Mouse (Mus musculus) urinary bladder, postnatal 36 days (tissue): Measurements from ENCODE around the gene Rbm17.

ENCODE experiments used
- DNase-seq, 2 experiments: peaks; one replicate each; pipeline ENCODE4 v3.0.0; 2022; ENCODE audit warnings: low spot score in 2 of 2, mixed read lengths in 1 of 2

The Rbm17 gene

DNA sequence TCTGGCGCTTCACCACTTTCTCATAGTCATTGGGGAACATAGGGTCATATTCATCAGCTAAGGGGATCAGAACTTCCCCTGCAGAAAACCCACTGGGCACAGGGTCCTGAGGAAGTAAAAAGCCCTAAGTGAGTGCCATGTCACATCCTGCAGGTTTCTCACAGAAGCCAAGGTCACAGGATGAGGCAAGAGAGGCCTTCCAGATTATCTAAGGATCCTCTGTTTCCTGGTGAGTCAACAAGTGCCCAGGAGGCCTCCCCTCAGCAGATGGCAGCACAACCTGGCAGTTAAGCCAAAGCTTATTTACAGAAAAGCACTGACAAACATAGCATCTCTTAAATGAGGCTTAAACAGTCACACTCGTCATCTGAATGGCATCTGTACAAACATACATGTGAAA, 7.3 kb downstream of the Rbm17 start:
- DNase-seq: no peak

DNA sequence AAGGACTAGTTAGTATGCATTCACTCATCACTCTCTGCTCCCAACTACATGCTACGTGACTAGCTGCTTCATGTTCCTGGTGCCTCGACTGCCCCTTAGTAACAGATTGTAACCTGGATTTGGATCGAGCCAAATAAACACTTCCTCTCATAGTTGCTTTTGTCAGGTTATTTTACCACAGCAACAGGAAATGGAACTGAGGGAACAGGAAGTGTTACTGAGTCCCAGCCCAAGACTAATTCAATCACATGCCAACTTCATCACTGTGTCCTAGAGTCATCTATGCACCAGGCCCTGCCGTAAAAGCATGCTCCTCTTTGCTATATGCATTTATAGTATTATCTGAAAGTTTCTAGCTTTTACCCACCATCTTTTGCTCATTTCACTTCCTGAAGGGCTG, 16.0 kb downstream of the Rbm17 start:
- no peak for DNase-seq

DNA sequence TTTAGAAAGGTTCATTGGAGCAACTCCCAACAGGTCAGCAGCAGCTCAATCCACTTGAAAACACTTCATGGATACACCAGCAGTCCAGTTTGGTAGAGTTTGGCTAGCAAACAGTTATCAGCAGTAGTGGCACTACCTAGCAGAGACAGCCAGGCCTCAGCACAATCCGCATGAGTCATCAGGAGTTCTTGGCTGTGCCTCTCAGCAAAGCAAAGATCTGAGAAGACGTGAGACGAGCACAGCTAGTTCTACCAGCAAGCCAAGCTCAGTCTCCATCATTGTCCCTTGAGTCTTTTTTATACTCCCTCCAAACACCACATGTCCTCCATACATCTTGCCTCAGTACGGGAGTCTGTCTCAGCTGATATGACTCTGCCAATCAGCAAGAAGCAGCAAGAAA, 24.6 kb downstream of the Rbm17 start:
- no peak for DNase-seq

DNA sequence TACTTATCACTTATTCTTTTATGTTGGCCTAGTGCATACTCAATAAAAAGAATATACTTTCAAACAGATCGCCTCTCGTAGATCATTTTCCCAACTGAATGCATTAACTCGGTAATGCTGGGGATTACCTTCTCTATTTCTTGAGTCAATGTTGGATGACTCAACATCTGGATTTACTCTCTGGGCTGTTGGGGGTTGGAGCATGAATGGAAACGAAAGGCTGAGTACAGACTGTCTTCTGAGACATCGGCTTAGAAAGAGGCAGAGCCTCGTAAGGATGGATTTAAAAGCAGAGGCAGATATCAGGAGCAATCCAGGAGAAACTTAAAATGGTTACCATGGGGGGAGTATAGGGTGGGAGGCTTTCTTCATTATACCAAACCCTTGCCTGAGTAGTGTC, 25.8 kb downstream of the Rbm17 start:
- no peak for DNase-seq

DNA sequence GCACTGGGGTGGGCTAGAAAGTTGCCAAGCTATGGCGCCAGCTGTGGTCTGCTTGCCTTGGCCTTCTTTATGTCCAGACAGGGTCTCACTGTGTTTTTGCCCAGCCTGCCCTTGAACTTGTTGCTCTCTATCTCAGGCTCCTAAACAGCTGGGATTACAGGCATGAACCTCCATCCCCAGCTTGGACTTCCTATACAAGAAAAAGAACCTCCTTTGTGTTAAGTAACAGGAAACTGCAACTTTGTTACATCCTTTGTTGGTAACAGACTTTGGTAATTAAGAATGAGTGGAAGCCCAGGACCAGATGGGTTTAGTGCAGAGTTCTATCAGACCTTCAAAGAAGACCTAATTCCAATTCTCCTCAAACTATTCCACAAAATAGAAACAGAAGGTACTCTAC, 30.3 kb downstream of the Rbm17 start:
- no peak for DNase-seq

DNA sequence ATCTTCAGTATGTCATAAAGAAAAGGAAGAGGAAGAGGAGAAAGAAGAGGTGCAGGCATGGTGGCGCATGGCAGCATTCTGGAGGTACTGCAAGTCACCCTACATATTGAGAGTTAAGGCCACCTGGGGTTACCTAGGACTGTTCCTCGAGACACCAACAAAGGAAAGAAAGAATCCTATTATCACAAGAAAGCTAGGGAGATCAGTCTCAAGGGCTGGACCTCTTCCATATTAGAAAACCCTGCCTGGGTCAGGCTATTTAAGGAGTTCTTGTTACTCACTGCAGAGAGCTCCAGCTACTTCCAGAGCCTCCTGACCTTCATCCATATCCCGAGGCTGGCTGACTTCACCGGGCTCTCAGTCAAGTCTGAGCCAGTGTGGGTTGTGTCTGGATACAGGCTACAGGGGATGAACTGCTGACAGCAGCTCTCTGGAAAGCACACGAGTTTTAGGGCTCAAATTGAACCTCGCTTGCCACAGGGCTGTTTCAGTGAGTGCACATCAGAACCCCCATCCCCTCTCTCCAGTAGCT, 32.9 kb downstream of the Rbm17 start:
- DNase-seq: no peak

DNA sequence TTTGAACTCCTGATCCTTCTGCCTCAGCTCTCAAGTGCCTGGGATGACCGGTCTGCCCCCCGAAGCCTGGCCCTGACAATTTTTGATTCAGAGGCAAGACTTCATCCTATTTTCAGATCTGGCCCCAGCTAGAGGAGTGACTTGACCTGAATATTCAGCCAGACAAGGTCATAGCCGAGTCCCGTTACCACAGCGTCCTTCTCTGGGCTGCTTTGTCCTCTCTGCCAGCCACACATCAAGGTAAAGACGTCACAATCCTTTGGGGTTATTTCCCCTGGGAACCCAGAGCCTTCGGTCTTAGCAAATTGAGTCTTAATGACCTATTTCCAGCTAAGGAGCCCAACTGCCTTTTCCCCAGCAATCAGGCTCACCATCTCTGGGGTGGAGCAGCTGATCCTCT, 35.5 kb downstream of the Rbm17 start:
- no peak for DNase-seq

DNA sequence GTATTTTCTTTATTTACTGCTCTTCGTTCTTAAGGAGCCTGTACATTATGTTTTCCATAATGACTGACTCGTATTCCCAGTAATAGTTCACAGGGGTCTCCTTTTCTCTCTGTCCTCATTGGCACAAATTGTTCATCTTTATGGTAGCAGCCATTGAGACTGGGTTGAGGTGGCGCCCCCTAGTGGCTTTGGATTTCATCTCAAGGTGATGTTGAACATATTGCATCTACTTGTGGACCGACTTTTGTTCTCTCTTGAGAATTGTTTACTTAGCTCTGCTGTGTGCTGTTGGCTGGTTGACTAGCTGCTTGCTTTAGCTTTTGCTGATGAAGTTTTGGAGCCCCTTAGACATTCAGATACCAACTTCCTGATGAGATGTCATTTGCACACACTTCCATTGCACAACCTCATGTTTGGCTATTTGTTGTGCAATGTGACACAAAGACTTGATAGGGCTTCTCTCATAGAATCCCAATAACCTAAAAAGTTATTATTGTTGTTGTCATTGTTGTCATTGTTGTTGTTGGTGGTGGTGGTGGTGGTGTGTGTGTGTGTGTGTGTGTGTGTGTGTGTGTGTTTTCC, 36.1 kb downstream of the Rbm17 start:
- DNase-seq: no peak

DNA sequence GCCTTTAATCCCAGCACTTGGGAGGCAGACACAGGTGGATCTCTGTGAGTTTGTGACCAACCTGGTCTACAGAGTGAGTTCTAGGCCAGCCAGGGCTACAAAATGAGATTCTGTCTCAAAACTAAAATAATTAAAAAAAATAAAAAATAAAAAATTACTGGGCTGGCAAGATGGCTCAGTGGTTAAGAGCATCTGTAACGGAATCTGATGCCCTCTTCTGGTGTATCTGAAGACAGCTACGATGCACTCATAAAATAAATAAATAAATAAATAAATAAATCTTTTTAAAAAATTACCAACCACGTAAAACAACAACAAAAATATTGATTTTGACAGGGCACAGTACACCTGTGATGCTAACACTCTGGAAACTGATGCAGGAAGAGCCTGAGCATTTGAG, 37.1 kb downstream of the Rbm17 start:
- no peak for DNase-seq

DNA sequence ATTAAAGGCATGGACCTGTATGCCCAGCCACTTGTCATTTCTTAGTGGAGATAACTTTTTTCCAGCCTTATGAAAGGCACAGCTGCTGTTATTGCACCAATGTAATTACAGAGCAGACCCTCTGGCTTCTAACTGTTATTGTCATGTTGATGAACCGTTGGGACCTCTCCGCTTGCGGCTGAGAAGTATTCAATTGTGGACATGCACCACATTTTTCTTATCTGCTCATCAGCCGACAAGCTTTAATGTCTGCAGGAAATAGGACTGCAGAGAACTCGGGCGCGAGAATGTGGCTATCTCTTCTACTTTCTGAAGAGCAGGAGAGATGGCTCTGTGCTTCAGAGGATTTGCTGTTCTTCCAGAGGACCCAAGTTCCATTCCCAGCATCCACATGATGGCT, 37.7 kb downstream of the Rbm17 start:
- no peak for DNase-seq

DNA sequence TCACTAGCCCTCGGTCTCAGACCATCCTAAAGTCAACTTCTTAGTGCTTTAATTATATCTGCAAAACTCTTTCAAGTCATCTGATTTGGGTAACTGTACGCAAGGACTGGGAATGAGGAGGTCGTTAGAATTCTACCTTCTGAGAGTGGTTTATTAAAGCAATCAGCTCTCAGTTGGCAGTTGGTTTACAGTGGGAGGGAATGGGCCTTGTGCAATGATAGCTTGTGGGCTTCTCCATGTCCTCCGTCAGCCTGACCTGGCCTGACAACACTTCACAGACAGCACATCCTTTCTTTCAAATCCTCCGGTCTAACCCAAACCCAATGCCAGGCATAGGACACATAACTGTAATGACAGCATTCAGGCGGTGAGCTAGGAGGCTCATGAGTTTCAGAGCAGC, 39.2 kb downstream of the Rbm17 start:
- DNase-seq: no peak

DNA sequence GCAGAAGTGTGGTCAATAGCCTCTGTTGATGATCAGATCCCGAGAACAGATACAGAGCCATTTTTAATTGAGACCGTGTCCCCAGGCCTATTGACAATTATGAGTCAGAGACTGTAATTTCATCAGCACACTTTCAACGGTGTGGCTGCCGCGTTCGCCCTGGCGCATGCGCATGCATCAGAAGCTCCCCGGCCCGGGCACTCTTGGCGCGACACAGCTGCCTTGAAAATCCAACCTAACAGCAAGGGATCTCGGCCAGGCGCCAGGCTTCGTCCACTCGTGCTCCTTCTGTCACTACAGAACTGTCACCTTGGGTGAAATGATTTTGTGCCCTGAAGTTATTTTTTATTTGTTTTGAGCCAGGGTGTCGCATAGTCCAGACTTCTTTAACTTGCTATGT, 40.7 kb downstream of the Rbm17 start:
- DNase-seq: no peak

DNA sequence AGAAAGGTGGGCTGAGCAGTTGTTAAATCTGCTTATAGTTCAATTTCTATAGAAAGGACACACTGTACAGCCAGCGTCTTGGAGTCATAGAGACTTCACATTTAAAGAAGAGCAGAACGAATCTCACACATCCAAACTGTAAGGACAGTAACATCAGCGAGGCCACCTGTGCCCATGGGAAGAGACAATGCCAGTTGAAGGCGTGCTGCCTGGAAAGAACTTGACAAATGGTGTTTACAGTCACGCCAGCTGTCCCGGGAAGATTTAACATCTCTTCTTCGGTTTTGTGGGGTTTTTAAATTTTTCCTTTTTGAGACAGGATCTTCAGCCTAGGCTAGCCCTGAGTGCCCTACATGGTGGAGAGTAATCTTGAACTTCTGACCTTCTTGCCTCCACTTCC, 45.3 kb downstream of the Rbm17 start:
- no peak for DNase-seq

DNA sequence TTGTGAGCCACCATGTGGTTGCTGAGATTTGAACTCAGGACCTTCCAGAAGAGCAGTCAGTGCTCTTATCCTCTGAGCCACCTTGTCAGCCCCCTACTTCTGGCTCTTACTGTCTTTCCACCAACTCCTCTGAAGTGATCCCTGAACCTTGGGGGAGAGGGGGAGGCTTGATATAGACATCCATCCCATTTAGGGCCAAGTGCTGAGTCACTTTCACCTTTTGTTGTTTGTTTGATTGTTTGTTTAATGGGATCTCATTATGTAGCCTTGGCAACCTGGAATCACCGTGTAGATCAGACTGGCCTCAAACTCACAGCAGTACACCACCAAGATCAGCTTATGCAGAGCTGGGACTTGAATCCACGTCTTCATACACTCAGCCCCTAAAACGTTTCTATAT, 46.7 kb downstream of the Rbm17 start:
- no peak for DNase-seq

DNA sequence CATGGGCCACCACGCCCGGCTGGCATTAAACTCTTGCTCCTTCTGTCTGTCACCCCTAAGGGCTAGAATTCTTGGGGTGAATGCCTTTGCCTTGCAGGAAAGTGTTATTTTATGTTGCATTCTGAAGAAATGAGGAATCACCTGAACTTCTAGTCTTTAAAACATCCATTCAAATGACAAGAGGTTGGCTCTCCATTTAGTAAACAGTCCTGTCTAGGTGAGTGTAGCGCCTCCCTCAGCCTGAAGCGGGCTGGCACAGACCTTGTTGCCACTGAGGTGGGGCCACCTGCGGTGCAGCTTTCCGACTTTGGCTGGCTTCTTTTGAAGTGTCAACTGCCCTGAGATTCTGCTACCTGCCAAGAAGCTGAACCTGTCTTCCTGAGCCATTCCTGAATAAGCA, 48.6 kb downstream of the Rbm17 start:
- no peak for DNase-seq

DNA sequence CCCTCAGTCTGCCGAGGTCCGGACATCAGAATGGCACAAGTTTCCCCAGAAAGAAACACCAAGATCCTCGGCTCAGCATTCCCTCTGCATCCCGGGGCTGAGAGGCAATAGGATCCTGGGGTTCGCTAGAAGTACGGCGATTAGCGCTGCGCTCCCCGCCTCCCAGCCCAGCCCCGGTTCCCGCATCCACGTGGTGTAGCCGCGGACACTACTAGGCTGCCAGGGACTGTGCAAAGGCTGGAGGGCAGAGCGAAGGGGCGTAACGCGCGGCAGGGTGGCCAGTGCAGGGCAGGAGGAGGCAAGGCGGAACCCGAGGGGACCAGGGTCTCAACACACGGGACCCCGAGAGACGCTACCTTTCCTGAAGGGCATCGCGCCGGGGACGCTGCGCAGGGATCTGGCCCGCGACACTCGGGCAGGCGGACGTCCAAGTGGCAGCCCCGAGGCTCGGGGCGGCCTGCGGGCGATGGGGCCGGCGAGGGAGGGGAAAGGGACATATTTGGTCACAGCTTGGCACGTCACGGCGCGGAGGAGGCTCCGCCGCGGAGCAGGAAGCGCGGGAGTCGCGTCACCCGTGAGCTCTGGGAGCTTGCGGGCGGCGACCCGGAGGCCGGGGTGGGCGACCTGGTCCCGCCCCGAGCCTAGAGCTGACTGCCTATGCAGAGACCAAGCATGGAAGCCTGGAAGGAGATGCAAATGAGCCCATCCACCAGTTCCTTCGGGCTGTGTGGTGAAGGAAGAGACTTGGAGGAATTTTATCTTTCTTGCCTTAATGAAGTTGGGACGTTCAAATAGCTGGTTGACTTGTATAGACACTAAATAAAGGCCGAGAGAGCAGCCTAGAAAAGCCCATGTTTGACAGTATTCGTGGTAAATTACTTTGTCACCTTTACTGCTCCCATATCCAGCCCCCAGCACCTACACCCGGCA, 50.2 kb downstream of the Rbm17 start, which contains the start of gene Pfkfb3:
TSS of gene Pfkfb3 (minus strand) at position 607 of the 930 bp plus-strand sequence.
- DNase-seq: peak; percentile 47 to 73

DNA sequence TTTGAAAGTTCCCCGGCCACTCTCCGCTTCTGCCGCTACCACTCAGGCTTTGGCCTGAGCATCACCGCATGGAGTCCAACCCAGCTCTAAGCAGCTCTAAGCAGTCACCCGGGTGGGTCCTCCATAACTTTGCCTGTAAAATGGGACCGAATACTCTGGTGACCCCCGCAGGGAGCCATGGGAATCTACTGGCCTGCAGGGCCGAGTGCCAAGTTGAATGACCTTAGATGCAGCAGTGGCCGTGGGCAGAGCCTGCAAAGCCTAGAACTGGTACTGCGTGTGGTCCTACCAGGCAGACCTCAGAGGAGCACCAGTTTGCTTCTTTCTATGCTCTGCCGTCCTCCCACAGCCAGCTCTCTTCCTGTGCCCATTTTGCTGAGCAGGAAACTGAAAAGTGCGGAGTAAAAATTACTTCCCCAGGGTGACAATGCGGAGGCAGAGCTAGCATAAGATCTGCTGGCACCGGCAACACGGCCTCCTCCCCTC, 50.9 kb downstream of the Rbm17 start:
- DNase-seq: no peak

DNA sequence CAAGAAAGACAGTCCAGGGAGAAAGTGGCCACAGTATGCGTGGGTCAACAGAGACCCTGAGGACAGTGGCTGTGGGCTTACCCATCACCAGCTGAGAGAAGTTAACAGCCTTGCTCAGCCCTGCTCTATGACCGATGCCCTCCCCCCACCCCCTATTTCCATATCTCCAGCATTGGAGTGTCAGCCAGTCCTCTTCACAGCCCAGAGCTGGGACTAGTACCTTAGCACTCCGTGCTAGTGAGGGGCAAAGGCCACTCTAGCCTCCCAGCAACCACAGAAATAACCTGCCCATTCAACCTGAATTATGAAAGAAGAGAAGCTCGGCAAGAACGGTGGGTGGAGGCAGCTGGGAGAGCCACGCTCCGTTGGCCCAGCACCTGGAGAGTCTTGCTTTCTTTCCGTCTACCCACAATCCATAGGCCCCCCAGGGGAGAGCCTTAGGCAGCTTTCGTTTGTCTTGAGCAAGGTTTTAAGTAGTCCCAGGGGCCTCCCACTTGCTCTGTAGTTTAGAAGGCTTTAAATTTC, 51.6 kb downstream of the Rbm17 start:
- no peak for DNase-seq

DNA sequence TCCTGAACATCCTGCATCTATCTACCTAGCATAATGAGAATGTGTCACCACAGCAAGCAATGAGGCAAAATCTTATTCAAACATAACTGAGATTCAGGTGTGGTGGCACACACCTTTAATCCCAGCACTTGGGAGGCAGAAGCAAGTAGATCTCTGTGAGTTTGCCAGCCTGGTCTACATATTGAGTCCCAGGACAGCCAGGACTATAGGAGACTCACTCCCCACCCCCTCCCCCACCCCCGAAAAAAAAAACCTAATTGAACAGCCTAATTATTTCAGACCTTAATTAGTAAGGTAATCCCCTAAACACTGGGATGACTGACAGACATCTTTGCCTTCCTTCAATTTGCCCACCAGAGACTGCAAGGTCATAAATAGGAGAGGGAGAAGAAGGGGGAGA, 52.2 kb downstream of the Rbm17 start:
- DNase-seq: no peak

DNA sequence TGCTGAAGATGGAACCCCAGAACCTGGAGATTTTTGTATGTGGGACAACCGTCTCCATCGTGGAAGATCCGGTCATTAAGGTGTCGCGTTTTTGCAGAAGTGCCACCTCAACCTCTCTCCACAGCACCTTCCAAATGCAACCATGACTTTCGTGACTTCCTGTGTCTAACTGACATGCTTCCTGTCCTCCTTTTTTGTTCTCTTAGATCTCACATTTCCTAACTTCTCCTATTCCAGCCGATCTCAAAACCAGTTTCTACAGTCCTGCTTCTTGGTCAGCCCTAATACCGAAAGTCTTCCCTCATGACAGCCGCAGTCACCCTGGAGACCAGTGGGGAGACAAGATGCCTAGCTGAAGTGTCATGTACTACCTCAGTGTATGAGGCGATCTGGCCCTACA, 55.4 kb downstream of the Rbm17 start:
- DNase-seq: no peak

DNA sequence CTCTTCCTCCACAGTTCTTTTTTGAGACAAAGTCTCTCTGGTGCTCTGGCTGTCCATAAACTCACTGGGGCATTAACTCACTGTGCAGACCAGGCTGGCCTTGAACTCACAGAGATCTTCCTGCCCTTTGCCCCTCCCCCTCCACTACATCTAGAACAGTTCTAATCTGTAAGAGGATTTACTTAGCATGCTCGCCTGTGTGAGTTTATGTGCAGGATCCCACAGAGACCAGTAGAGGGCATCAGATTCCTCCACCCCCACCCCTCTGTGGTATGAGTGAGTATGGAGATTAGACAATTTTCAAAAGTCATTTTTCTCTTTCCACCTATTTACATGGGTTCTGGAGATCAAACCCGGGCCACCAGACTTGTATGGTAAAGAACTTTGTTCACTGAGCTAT, 56.3 kb downstream of the Rbm17 start:
- no peak for DNase-seq

DNA sequence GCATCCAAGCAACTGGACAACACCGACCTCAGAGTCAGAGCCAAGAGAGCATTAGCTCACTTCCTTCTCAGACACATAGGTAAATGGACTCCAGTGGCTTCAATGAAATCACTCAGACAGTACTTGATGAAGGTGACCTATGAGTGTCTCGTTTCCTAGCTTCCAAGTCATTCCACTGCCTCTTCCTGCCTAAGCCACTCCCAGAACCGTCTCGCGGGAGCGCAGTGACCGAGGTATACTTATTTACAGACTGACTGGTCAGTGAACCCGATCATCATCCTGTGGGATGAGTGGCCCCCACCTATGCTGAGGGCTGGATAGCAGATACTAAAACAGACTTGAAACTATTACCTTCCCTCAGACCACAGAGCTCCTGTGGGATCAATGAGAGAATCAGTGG, 57.9 kb downstream of the Rbm17 start:
- no peak for DNase-seq

DNA sequence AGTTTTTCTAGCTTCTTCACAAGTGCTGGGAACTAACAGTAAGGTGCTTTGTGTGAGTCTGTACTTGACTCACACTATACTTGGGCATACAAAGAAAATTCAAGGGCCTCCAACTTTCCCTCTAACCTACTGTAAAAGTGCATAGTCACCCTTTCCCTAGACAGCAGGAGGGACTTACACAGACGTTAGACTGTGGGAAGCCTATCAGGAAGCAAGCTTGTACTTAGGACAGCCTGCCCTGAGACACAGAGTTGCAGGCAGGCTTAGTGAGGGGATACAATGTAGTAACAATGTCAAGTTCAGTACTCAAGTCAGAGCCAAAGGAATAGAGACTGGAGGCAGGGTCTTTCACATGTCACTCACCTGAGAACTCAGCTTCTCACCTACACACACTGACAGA, 58.6 kb downstream of the Rbm17 start:
- DNase-seq: no peak
